Mouse (Mus musculus): Measurements from ENCODE around the gene Lrrc8d.

Gene Lrrc8d

GRCm38 (mm10) chr5:105745927-105746454 is 46.2 kb downstream of the Lrrc8d start:
- in situ Hi-C loops (cut with MboI; ENCODE audit: low pct_unique_long_range_greater_than_20kb in 1 of 2, low sequenced_read_pairs in 2 of 2, unreplicated experiment in 1 of 2) = no loop called here

GRCm38 (mm10) chr5:105754803-105755202 is 55.0 kb downstream of the Lrrc8d start:
- in situ Hi-C loops (cut with MboI; ENCODE audit: low pct_unique_long_range_greater_than_20kb in 1 of 2, low sequenced_read_pairs in 2 of 2, unreplicated experiment in 1 of 2) = no loop called here

GRCm38 (mm10) chr5:105755491-105755890 is 55.7 kb downstream of the Lrrc8d start:
- in situ Hi-C loops (cut with MboI; ENCODE audit: low pct_unique_long_range_greater_than_20kb in 1 of 2, low sequenced_read_pairs in 2 of 2, unreplicated experiment in 1 of 2) = no loop called here

GRCm38 (mm10) chr5:105757978-105758377 is 58.2 kb downstream of the Lrrc8d start:
- in situ Hi-C loops (cut with MboI; ENCODE audit: low pct_unique_long_range_greater_than_20kb in 1 of 2, low sequenced_read_pairs in 2 of 2, unreplicated experiment in 1 of 2) = no loop called here

DNA sequence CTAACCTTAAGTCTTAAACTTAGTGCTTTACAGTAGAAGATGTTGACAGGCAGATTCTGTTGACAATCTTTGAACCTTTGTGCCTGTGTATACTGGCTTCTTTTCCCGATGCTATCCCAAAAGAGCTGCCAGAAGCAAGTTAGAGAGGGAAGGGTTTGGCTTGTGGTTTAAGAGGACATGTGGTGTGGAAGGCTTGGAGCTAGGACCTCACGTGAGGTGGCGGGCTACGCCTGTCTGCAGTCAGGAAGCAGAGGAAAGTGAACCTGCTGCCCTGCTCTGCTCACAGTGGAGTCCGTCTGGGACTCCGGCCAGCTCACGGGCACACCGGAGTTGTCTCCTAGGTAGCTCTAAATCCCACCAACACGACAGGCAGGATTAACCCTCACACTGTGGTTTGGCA is 59.1 kb downstream of the Lrrc8d start:
- in situ Hi-C loops (cut with MboI; ENCODE audit: low pct_unique_long_range_greater_than_20kb in 1 of 2, low sequenced_read_pairs in 2 of 2, unreplicated experiment in 1 of 2) = no loop called here

- in situ Hi-C loops (cut with MboI; ENCODE audit: low pct_unique_long_range_greater_than_20kb in 1 of 2, low sequenced_read_pairs in 2 of 2, unreplicated experiment in 1 of 2) = no loop called here
Observed at GRCm38 (mm10) chr5:105761848-105762482, 62.2 kb downstream of the Lrrc8d start.

DNA sequence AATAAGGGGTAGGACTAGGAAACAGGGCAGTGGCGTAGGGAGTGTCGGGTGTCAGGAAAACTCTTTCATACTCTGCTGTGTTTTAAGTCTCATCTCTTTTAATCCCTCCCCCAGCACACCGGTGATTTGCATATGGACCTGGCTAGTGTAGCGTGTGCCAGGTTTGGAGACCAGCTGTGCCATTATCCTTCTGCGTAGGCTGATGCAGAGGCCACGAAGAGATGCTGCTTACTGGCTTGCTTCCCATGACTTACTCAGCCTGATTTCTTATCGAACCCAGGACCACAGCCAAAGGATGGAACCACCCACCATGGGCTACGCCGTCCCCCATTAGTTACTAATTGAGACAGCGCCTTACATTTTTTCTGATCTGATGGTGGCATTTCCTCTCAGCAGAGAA is 64.6 kb downstream of the Lrrc8d start:
- in situ Hi-C loops (cut with MboI; ENCODE audit: low pct_unique_long_range_greater_than_20kb in 1 of 2, low sequenced_read_pairs in 2 of 2, unreplicated experiment in 1 of 2) = no loop called here

- in situ Hi-C loops (cut with MboI; ENCODE audit: low pct_unique_long_range_greater_than_20kb in 1 of 2, low sequenced_read_pairs in 2 of 2, unreplicated experiment in 1 of 2) = no loop called here
Observed at GRCm38 (mm10) chr5:105765386-105765785, 65.6 kb downstream of the Lrrc8d start.

GRCm38 (mm10) chr5:105776368-105776767 is 76.6 kb downstream of the Lrrc8d start:
- in situ Hi-C loops (cut with MboI; ENCODE audit: low pct_unique_long_range_greater_than_20kb in 1 of 2, low sequenced_read_pairs in 2 of 2, unreplicated experiment in 1 of 2) = no loop called here

GRCm38 (mm10) chr5:105776978-105777593 is 77.3 kb downstream of the Lrrc8d start:
- in situ Hi-C loops (cut with MboI; ENCODE audit: low pct_unique_long_range_greater_than_20kb in 1 of 2, low sequenced_read_pairs in 2 of 2, unreplicated experiment in 1 of 2) = no loop called here

DNA sequence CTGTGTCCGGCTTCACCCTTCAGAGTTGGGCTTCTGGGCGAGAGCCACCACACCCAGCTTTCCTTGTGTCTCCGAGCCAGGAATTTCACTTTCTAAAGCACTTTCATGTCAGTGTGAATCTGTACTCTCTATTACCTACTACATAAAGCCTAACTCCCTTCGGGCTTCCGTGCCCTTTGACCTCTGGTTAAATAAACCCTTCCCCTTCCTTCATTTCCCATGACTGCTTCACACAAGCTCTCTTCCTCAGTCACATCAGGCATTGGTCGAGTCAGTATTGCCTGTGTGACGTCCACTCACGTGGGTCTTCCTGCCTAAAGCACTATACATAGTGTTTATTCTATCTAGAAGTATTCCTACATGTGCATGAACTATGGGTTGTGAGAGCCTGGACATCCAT is 77.9 kb downstream of the Lrrc8d start:
- in situ Hi-C loops (cut with MboI; ENCODE audit: low pct_unique_long_range_greater_than_20kb in 1 of 2, low sequenced_read_pairs in 2 of 2, unreplicated experiment in 1 of 2) = no loop called here

- in situ Hi-C loops (cut with MboI; ENCODE audit: low pct_unique_long_range_greater_than_20kb in 1 of 2, low sequenced_read_pairs in 2 of 2, unreplicated experiment in 1 of 2) = no loop called here
Observed at GRCm38 (mm10) chr5:105778189-105778588, 78.4 kb downstream of the Lrrc8d start.

DNA sequence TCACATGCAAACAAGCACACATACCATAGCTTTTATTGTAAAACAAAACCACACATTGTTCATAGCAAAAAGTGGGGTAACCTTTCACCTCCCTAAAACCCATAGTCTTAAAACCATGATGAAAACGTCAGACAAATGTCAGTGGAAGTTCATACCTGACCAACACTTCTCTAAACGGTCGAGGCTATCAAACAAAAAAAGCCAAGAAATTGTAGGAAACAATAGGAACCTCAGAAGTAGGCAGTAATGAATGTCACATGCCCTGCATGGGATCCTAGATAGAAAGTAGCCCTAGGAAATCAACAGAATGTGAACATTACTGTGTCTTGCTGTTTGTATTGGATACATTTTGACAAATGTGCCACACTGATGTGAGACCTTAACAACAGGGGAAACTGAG is 79.0 kb downstream of the Lrrc8d start:
- in situ Hi-C loops (cut with MboI; ENCODE audit: low pct_unique_long_range_greater_than_20kb in 1 of 2, low sequenced_read_pairs in 2 of 2, unreplicated experiment in 1 of 2) = no loop called here

GRCm38 (mm10) chr5:105779331-105779730 is 79.6 kb downstream of the Lrrc8d start:
- in situ Hi-C loops (cut with MboI; ENCODE audit: low pct_unique_long_range_greater_than_20kb in 1 of 2, low sequenced_read_pairs in 2 of 2, unreplicated experiment in 1 of 2) = no loop called here

DNA sequence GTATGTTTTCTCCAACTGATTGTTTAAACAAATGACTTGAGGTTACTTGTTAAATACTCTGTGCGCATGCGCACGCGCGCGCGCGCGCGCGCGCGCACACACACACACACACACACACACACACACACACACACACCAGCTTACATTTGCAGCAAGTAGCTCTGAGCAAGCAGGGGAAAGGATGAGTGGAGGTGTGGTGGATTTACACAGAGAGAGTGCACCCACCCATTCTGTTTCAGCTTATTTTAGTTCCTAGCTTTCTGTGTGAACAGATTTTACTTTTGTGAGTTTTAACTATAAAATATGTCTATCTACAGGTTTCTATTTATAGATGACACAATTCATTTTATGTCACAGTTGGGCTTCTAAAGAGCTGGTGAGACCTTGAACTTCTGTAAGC is 84.1 kb downstream of the Lrrc8d start:
- in situ Hi-C loops (cut with MboI; ENCODE audit: low pct_unique_long_range_greater_than_20kb in 1 of 2, low sequenced_read_pairs in 2 of 2, unreplicated experiment in 1 of 2) = no loop called here

DNA sequence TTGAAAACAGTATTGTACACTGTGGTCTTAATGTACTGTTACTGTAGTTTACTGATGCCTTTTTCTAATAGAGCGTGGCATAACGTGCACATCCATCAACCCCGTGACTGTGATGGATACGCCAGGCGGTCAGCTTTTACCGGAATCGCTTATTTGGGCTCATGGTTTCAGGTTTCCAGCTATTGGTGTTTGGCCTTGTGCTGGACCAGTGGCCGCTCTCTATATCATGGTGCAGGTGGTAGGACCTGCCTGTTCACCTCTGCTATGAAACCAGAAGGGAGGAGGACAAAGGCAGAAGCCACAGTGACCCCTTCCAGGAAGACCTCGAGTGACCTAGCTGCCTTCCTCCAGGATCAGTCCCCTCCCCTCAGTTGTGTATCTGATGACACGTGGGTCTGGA is 85.0 kb downstream of the Lrrc8d start:
- in situ Hi-C loops (cut with MboI; ENCODE audit: low pct_unique_long_range_greater_than_20kb in 1 of 2, low sequenced_read_pairs in 2 of 2, unreplicated experiment in 1 of 2) = no loop called here

DNA sequence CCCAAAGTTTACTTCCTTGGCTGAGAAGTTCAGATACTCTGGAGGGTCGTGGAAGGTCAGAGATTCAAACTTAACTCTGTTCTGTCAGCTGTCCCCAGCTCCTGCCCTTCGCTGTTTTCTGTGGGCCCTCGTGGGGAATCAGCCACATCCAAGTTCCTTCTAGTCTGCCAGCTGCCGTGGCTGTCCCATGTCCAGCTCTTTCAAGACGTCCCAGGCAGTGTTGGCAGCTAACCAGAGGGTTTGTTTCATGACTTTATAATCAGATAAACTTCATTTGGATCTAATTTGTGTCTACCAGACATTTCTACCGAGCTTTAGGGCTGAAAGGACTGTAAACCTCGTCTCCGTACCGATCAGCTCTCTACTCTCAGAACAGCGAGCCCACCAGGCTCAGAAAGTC is 87.8 kb downstream of the Lrrc8d start:
- in situ Hi-C loops (cut with MboI; ENCODE audit: low pct_unique_long_range_greater_than_20kb in 1 of 2, low sequenced_read_pairs in 2 of 2, unreplicated experiment in 1 of 2) = no loop called here

DNA sequence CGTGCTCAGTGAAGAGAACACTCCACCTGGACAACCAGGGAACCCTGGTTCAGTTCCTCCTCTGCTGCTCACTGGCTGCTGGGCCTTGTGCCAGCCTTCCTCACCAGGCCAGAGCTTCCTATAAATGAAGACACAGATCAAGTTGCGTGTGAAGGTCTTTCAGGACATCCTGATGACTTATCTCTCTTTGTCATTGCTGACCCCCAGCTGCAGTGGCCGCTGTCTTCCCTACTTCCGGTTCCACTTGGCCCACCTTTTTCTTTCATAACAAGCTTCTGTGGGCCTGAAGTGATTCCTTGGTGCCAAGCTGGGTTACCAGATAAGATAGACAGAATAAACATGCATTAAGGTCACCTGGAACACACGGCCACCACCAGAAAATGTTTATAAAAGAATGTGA is 90.0 kb downstream of the Lrrc8d start:
- in situ Hi-C loops (cut with MboI; ENCODE audit: low pct_unique_long_range_greater_than_20kb in 1 of 2, low sequenced_read_pairs in 2 of 2, unreplicated experiment in 1 of 2) = no loop called here

DNA sequence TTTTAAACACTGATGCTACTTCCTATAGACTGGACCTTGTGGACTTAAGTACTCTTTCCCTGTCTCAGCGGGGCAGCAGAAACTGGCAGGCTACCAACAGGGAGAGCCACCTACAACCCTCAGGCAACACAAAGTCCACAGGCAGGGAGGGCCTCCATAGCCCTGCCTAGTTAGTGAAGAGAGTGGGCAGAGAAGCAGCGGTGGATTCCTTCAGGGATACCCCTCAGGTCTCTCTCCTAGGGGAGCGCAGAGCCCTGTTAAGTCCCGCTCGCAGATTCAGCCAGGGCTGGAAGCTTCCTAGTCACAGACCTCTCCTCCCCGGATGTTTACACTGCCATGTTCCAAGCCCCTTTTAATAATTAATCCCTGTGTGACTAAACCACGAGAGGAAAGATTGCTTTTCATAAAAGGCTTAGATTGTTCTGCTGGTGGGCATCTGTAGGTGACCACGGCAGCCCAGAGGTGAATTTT is 92.6 kb downstream of the Lrrc8d start:
- in situ Hi-C loops (cut with MboI; ENCODE audit: low pct_unique_long_range_greater_than_20kb in 1 of 2, low sequenced_read_pairs in 2 of 2, unreplicated experiment in 1 of 2) = no loop called here

DNA sequence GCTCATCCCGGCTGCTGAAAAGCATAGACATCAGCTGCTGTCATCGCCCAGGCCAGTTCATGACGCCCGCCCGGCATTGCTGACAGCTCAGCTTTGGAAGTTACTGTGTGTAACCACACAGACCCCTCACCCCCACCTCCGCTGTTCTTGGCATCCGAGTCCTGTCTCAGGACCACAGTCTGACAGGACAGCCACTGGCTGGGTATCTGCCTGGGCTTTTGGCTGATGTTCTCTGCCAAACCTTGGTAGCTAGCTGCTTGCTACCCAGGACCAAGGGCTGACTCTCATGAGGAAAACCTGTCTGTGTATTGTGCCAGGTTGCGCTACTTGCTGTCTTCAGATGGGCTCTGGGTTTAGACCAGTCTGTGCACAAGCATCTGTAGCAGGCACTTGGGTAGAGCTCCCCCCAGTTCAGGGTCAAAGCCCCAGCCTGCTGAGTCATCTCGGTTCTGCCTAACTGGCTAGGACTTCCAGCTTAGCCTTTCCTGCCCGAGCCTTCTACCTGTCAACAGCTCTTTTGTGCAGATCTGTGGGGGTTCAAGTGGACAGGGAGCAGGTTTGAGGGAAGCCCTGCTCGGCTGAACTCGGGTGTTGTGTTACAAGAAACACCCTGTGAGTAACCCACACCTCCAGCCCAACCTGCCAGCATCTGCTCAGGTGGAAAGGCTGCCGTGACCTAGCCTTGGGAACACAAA is 93.2 kb downstream of the Lrrc8d start:
- in situ Hi-C loops (cut with MboI; ENCODE audit: low pct_unique_long_range_greater_than_20kb in 1 of 2, low sequenced_read_pairs in 2 of 2, unreplicated experiment in 1 of 2) = no loop called here
